Mouse (Mus musculus) erythroblast, embryonic 14.5 days (primary cell): ENCODE data around the gene Xpo6.

Experiments
- GATA1 ChIP-seq: IDR thresholded peaks from 2 replicates; pipeline ENCODE4 v1.6.1; 2012; ENCODE audit warnings: low read length, inconsistent platforms, mixed read lengths
- TAL1 ChIP-seq: IDR thresholded peaks from 3 replicates; pipeline ENCODE4 v1.6.1; 2012; ENCODE audit warnings: low read length, inconsistent platforms, mixed read lengths

GRCm38 (mm10) chr7:126236794-126237192 is 36.5 kb upstream of the Xpo6 start:
- TF ChIP-seq GATA1 (no peak), TAL1 (no peak)
